Mouse (Mus musculus) intestine, embryonic 16.5 days (tissue): ENCODE measurements around the gene Sez6l. TPM values are rescaled to one million over a fixed set of nuclear protein-coding genes. Genes with fewer than 3 reads are reported as not detected.

Experiments used
- ATAC-seq: fragments of 200-750 bp; cut with Nextera tagmentation; 2 replicates; pipeline ENCODE4 v1.8.0; 2017; ENCODE audit warnings: moderate TSS enrichment, moderate library complexity
- H3K27ac ChIP-seq: fragments of 300-500 bp; sonication (generic); 2 replicates; pipeline ENCODE4 v1.5.1; 2014; ENCODE audit warnings: mild to moderate bottlenecking, low read length
- H3K27me3 ChIP-seq: fragments of 300-500 bp; sonication (generic); replicated peaks from 2 replicates; pipeline ENCODE4 v1.6.1; 2014; ENCODE audit warnings: low read length, control low read depth, mixed read lengths; ENCODE audit not compliant: control insufficient read depth, insufficient read depth
- H3K36me3 ChIP-seq: fragments of 300-500 bp; sonication (generic); 2 replicates; pipeline ENCODE4 v1.6.1; 2014; ENCODE audit warnings: low read length, control low read depth; ENCODE audit not compliant: control insufficient read depth, insufficient read depth
- H3K4me1 ChIP-seq: fragments of 300-500 bp; sonication (generic); 2 replicates; pipeline ENCODE4 v1.6.1; 2014; ENCODE audit warnings: low read length, control low read depth, mixed read lengths; ENCODE audit not compliant: control insufficient read depth, insufficient read depth
- H3K4me2 ChIP-seq: fragments of 300-500 bp; sonication (generic); 2 replicates; pipeline ENCODE4 v1.6.1; 2014; ENCODE audit warnings: low read depth, low read length, control low read depth
- H3K4me3 ChIP-seq: fragments of 300-500 bp; sonication (generic); 2 replicates; pipeline ENCODE4 v1.5.1; 2014; ENCODE audit warnings: mild to moderate bottlenecking, low read length
- H3K9ac ChIP-seq: fragments of 300-500 bp; sonication (generic); 2 replicates; pipeline ENCODE4 v1.6.1; 2014; ENCODE audit warnings: low read depth, low read length
- H3K9me3 ChIP-seq: fragments of 300-500 bp; sonication (generic); 2 replicates; pipeline ENCODE4 v1.6.1; 2016; ENCODE audit warnings: low read length, control low read depth; ENCODE audit not compliant: control insufficient read depth
- WGBS: fragments of 180-500 bp; shearing (Covaris S2); extraction: QIAGEN DNeasy Blood & Tissue Kit; methylation state at CpG from one replicate; pipeline ENCODE4 v1.1.7; 2014; 5-methylcytosine and 5-hydroxymethylcytosine counted together
- polyA plus RNA-seq: library from polyadenylated mRNA; unstranded; fragments of >200 nt; fragmentation: Nextera tagmentation; extraction: Ambion mirVana; gene quantifications from 2 replicates; pipeline ENCODE4 v1.2.1, GENCODE M21; 2015

Gene Sez6l
- polyA plus RNA-seq, 1 experiment from 2014 or later = 1.5 TPM

DNA sequence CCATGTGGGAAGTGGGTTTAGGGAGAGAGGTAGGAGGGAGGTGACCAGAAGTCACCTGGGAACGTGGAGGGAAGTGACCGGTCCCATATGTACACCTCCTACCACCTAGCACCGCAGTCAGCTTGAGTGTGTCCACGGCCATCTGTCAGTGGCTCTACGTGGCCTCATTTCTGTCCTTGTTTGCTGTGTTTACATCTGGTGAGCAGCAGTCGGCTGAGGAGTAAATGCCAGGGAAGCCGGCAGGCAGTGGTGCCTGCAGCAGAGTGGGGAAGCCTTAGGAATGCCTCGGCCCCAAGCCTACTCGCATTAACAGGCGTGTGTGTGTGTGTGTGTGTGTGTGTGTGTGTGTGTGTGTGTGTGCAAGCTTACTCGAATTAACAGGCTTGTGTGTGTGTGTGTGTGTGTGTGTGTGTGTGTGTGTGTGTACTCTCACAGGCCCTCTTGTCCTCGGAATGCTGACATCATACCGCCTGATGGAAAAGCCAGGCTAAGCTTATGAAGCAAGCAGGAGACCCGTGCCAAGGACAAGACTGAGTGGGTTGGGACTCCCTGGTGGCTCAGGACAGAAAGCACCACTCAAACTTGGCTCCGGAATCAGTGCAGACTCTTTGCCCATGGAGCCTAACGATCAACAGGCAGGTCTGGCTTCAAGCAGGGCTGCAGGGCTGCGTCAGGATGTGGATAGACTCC, 194.2 kb downstream of the Sez6l start:
- Histone ChIP-seq H3K9ac (no peak overlapping the region), H3K4me1 (peaks cover 6% of the 10 kb centered on the region; the same call in 1 of the 2 replicates), H3K27ac (no peak overlapping the region; the same call in 1 of the 2 replicates), H3K4me2 (no peak overlapping the region), H3K9me3 (no peaks in the 10 kb centered on the region), H3K4me3 (no peak overlapping the region), H3K27me3 (no peaks in the 10 kb centered on the region), H3K36me3 (no peaks in the 10 kb centered on the region; the same call in none of the 2 replicates)
- peak; percentile 40; the same call in 1 of the 2 replicates for ATAC-seq
- WGBS = 46% methylated on average over 16 of the region's 17 CpGs

DNA sequence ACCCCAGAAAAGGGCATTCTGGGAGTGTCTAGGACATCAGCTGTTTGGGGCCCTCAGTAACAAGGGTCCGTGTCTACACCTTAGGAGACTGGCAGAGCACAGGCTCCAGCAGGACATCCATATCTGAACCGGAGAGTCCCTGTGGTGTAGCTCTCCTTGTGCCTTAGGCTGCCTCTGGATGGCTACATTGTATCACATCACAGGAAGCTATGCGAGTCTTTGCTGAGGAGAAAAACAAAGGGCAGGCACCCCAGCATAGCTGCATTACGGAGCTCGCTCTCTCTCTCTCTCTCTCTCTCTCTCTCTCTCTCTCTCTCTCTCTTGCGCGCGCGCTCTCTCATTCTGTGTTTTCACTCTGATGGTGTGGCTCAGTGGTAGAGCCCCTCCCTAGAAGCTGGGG, 194.9 kb downstream of the Sez6l start:
- H3K9me3 ChIP-seq = no peaks in the 10 kb centered on the region
- no peak for ATAC-seq

DNA sequence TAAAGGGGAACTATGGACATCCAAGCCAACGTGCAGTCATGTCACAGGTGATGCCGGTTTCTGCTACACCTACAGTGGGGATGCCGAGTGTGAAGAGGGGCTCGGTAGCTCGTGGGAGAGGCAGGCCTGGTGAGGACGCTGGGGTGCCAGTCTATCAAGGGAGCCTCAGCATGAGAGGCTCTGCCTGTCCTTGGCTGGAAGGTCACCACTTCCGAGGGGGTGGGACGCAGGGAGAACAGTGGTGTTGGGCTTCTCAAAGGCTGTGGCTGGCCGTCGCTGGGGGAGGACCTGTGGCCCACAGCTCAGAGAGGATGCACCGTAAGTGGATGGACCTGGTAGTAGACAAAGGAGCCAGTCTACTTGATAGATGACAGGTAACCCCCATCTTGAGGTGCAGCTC, 195.8 kb downstream of the Sez6l start:
- WGBS = 77% methylated on average over 11 of the region's 11 CpGs
- Histone ChIP-seq H3K4me2 (no peak overlapping the region), H3K27me3 (no peaks in the 10 kb centered on the region), H3K9me3 (no peaks in the 10 kb centered on the region), H3K4me1 (peaks cover 6% of the 10 kb centered on the region; the same call in 1 of the 2 replicates), H3K9ac (no peak overlapping the region), H3K36me3 (peaks cover 3% of the 10 kb centered on the region), H3K4me3 (no peak overlapping the region), H3K27ac (no peak overlapping the region)
- ATAC-seq = no peak

More for the DNA sequence above, 194.9 kb downstream of the Sez6l start:
- H3K4me2 ChIP-seq = no peak overlapping the region
- H3K36me3 ChIP-seq = peaks cover 3% of the 10 kb centered on the region
- no peaks in the 10 kb centered on the region for H3K27me3 ChIP-seq
- H3K4me1 ChIP-seq = peaks cover 6% of the 10 kb centered on the region; the same call in 1 of the 2 replicates
- 63% methylated on average over 9 of the region's 9 CpGs for WGBS
- H3K4me3 ChIP-seq = no peak overlapping the region
- H3K27ac ChIP-seq = no peak overlapping the region
- H3K9ac ChIP-seq = no peak overlapping the region

DNA sequence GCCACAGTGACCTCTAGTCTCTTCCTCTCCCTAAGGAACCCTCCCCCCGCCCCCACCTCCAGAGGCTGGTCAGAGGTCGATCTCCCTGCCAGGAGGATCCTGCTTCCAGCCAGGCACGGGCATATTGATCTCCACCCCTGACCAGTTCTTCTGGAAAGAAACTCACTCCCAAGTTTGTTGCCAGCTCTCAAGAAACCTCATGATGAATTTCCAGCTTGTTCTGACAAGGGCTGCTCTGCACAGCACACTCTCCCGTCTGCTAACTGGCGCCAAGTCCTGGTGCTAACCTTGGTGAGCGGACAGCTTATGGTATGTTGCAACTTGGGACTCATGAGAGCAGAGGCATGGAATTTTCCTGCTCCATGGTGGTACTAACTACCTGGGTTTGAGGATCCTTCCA, 198.3 kb downstream of the Sez6l start:
- peaks cover 3% of the 10 kb centered on the region for H3K36me3 ChIP-seq
- no peak for ATAC-seq
- 70% methylated on average over 6 of the region's 6 CpGs for WGBS
- H3K27ac ChIP-seq = no peak overlapping the region
- H3K4me1 ChIP-seq = peaks cover 6% of the 10 kb centered on the region; the same call in 1 of the 2 replicates
- H3K4me2 ChIP-seq = no peak overlapping the region
- H3K9ac ChIP-seq = no peak overlapping the region
- no peaks in the 10 kb centered on the region for H3K9me3 ChIP-seq
- H3K27me3 ChIP-seq = no peaks in the 10 kb centered on the region
- no peak overlapping the region for H3K4me3 ChIP-seq

DNA sequence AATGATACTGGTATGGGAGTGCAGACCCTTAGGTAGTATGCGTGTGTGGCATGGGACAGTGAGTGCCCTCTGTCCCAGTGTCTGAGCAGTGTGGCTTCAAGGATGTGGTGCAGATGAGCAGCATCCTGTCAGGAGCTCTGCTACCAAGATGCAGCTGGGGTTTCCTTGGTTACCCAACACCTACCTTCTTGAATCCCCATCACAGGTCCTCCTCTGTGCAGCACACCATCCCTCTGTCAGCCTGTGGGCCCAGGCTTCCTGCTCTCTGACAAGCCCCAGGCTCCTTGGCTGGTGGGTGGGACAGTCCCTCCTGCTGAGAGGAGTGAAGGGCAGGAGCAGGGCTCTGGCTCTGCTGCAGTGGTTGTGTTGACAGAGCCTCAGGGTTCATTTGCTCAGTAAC, 199.6 kb downstream of the Sez6l start:
- Histone ChIP-seq H3K4me2 (no peak overlapping the region), H3K27ac (no peak overlapping the region), H3K36me3 (peaks cover 6% of the 10 kb centered on the region), H3K27me3 (no peaks in the 10 kb centered on the region), H3K4me1 (0 out of 2 replicates have a peak, but pooled peaks cover under 1% of the 10 kb centered on the region), H3K9me3 (no peaks in the 10 kb centered on the region), H3K4me3 (no peak overlapping the region), H3K9ac (no peak overlapping the region)
- 100% methylated on average over 1 of the region's 1 CpGs for WGBS
- no peak for ATAC-seq

DNA sequence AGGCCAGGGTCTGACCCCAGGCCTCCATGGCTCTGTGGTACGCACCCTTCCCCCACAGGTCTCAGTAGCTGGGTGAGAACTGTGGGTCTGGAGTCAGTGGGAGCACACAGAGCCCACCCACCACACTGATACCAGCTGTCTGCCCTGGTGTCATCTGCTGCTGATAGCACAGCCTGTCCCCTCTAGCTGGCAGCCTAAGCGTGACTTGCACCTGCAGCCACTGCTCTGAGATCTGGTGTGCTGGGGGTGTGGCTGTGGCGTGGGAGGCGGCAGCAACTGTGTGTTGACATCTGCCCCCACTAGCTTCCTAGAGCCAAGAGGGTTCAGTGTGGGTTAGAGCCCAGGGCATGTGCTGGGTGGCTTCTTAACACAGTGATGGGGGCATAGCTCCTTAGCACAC, 200.9 kb downstream of the Sez6l start:
- H3K9ac ChIP-seq = no peak overlapping the region
- no peaks in the 10 kb centered on the region for H3K4me1 ChIP-seq
- H3K27ac ChIP-seq = no peak overlapping the region
- H3K4me2 ChIP-seq = no peak overlapping the region
- WGBS = 92% methylated on average over 4 of the region's 4 CpGs
- ATAC-seq = no peak
- H3K27me3 ChIP-seq = no peaks in the 10 kb centered on the region
- no peak overlapping the region for H3K4me3 ChIP-seq
- peaks cover 7% of the 10 kb centered on the region for H3K36me3 ChIP-seq
- no peaks in the 10 kb centered on the region for H3K9me3 ChIP-seq

DNA sequence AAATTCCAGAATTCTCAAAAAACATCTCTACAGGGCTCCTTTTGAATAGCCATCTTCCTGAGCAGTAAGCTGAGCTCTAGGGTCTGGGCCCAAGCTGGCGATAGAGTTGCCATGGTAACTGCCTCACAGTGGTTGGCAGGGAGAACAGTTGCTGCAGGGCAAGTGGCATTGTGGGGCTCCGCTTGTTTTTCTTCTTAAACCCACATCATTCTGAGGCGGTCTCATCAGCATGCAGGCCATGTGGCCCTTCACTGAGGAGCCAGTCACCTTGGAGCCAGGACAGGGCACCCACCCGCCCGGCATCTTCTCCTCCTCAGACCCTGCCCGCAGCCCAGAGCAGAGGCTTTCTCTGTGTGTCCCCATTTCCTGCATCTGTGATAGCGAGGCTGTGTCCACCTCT, 205.1 kb downstream of the Sez6l start:
- H3K9me3 ChIP-seq = no peaks in the 10 kb centered on the region
- no peak overlapping the region for H3K27ac ChIP-seq
- no peak overlapping the region for H3K9ac ChIP-seq
- no peak overlapping the region for H3K4me3 ChIP-seq
- H3K27me3 ChIP-seq = no peaks in the 10 kb centered on the region
- no peak for ATAC-seq
- H3K4me2 ChIP-seq = no peak overlapping the region
- 68% methylated on average over 7 of the region's 7 CpGs for WGBS
- H3K4me1 ChIP-seq = no peaks in the 10 kb centered on the region
- H3K36me3 ChIP-seq = peaks cover 13% of the 10 kb centered on the region; the same call in 1 of the 2 replicates

DNA sequence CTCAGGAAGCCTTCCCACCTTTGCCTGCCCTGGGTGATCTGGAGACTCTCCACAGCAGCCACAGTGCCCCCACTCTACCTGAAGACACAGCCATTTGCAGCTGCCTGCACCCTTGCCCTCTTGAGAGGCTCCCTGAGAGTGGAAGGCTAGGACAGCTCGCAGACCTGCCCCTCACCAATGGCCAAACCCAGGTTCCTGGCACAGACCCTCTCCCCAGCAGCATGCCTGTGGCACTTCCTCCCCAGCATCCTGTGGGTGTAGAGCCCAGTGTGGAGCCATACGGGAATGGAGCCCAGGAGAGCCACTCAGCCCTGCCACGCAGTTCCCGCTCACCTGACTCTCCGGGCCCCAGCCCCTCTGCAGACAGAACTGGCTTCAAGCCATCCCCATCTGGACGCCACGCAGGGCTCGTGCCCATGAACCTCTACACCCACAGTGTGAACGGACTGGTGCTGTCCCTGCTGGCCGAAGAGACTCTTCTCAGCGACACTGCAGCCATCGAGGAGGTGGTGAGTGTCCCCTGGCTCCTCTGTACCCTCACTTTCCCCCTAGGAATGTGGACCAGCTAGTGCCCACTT, 206.7 kb downstream of the Sez6l start:
- Histone ChIP-seq H3K4me3 (no peak overlapping the region), H3K9me3 (no peaks in the 10 kb centered on the region), H3K4me2 (no peak overlapping the region), H3K27me3 (no peaks in the 10 kb centered on the region), H3K27ac (no peak overlapping the region), H3K9ac (no peak overlapping the region), H3K4me1 (no peaks in the 10 kb centered on the region), H3K36me3 (peaks cover 13% of the 10 kb centered on the region; the same call in 1 of the 2 replicates)
- WGBS = 92% methylated on average over 12 of the region's 12 CpGs
- ATAC-seq = no peak

DNA sequence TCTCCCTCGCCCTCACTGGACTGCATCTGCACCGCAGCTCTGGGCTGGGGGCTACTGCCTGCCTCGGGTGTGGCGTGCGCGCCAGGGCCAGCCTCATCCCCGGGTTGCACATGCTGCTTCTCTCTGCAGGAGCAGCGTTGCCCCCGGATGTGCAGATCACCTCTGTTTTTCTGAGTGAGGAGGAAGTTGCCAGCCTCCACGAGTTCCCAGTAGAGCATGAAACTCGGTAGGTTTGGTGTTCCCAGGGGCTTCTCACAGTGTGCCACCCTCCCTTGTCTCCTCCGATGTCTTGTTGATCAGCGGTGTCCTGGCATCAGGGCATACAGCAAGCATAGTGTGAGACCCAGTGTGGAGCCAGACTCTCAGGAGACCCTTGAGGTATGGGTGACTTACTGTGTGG, 207.7 kb downstream of the Sez6l start:
- H3K36me3 ChIP-seq = peaks cover 18% of the 10 kb centered on the region
- 90% methylated on average over 13 of the region's 13 CpGs for WGBS
- H3K4me1 ChIP-seq = no peaks in the 10 kb centered on the region

More for the DNA sequence above, 207.7 kb downstream of the Sez6l start:
- no peak overlapping the region for H3K4me2 ChIP-seq
- H3K4me3 ChIP-seq = no peak overlapping the region
- H3K9me3 ChIP-seq = no peaks in the 10 kb centered on the region
- no peak overlapping the region for H3K9ac ChIP-seq
- H3K27me3 ChIP-seq = no peaks in the 10 kb centered on the region
- no peak for ATAC-seq
- no peak overlapping the region for H3K27ac ChIP-seq
